Mouse (Mus musculus) T-helper 17 cell (primary cell): ENCODE measurements around the gene Tmem14a.

Experiments used
- in situ Hi-C, 2 experiments: fragments of 300-600 bp; cut with MboI, MseI; formaldehyde crosslinking; loops; 1 replicate in 1 of 2; 2 replicates in 1 of 2; pipeline ENCODE4 v1.15.1; 2025; ENCODE audit warnings: high pct_unique_total_duplicates in 2 of 2

Tmem14a gene

GRCm38 (mm10) chr1:21252566-21253302 lies 34.4 kb downstream of the Tmem14a start:
- in situ Hi-C loops: no loop called here

- in situ Hi-C loops: no loop called here
Measured at GRCm38 (mm10) chr1:21253303-21253650, 34.9 kb downstream of the Tmem14a start.

GRCm38 (mm10) chr1:21253856-21254255 lies 35.5 kb downstream of the Tmem14a start:
- in situ Hi-C loops: no loop called here

GRCm38 (mm10) chr1:21255625-21256345 lies 37.4 kb downstream of the Tmem14a start:
- in situ Hi-C loops: no loop called here

- in situ Hi-C loops: no loop called here
Measured at GRCm38 (mm10) chr1:21256391-21256790, 38.0 kb downstream of the Tmem14a start.

GRCm38 (mm10) chr1:21256871-21257270 lies 38.5 kb downstream of the Tmem14a start:
- in situ Hi-C loops: no loop called here

- in situ Hi-C loops: loop anchor here in 1 of 2 experiments (5.0 kb wide), 1 partner anchor 88 kb away; no protein-coding TSS in a partner anchor
Measured at GRCm38 (mm10) chr1:21259981-21260380, 41.6 kb downstream of the Tmem14a start.

GRCm38 (mm10) chr1:21262401-21262800 lies 44.0 kb downstream of the Tmem14a start:
- in situ Hi-C loops: loop anchor here in 1 of 2 experiments (5.0 kb wide), 1 partner anchor 90 kb away; no protein-coding TSS in a partner anchor

GRCm38 (mm10) chr1:21263986-21264385 lies 45.6 kb downstream of the Tmem14a start:
- in situ Hi-C loops: loop anchor here in 1 of 2 experiments (5.0 kb wide), 1 partner anchor 92 kb away; no protein-coding TSS in a partner anchor

- in situ Hi-C loops: loop anchor here in 1 of 2 experiments (5.0 kb wide), 2 partner anchors 42 to 92 kb away; no protein-coding TSS in a partner anchor
Measured at GRCm38 (mm10) chr1:21264747-21265146, 46.4 kb downstream of the Tmem14a start.

- in situ Hi-C loops: loop anchor here in 1 of 2 experiments (5.0 kb wide), 1 partner anchor 44 kb away; no protein-coding TSS in a partner anchor
Measured at GRCm38 (mm10) chr1:21266766-21267165, 48.4 kb downstream of the Tmem14a start.

GRCm38 (mm10) chr1:21267466-21267865 lies 49.1 kb downstream of the Tmem14a start:
- in situ Hi-C loops: loop anchor here in 1 of 2 experiments (5.0 kb wide), 1 partner anchor 45 kb away; no protein-coding TSS in a partner anchor

- in situ Hi-C loops: loop anchor here in 1 of 2 experiments (10.0 kb wide), 1 partner anchor 73 kb away; the partner anchor contains the start of gene Khdc1a
Measured at GRCm38 (mm10) chr1:21271343-21272055, 53.1 kb downstream of the Tmem14a start.

GRCm38 (mm10) chr1:21272056-21272431 lies 53.7 kb downstream of the Tmem14a start:
- in situ Hi-C loops: loop anchor here in 1 of 2 experiments (10.0 kb wide), 1 partner anchor 73 kb away; the partner anchor contains the start of gene Khdc1a

- in situ Hi-C loops: loop anchor here in 1 of 2 experiments (10.0 kb wide), 1 partner anchor 72 kb away; the partner anchor contains the start of gene Khdc1a
Measured at GRCm38 (mm10) chr1:21273091-21273490, 54.7 kb downstream of the Tmem14a start.

GRCm38 (mm10) chr1:21274437-21275040 lies 56.2 kb downstream of the Tmem14a start:
- in situ Hi-C loops: loop anchor here (5.0 to 10.0 kb wide), 5 partner anchors 62 to 983 kb away; partner anchors contain the start of gene Khdc1a (in 1 of the 2)

- in situ Hi-C loops: loop anchor here (5.0 to 10.0 kb wide), 5 partner anchors 63 to 982 kb away; partner anchors contain the start of gene Khdc1a (in 1 of the 2)
Measured at GRCm38 (mm10) chr1:21275366-21275765, 57.0 kb downstream of the Tmem14a start.

GRCm38 (mm10) chr1:21276158-21276557 lies 57.8 kb downstream of the Tmem14a start:
- in situ Hi-C loops: loop anchor here (5.0 to 10.0 kb wide), 5 partner anchors 64 to 981 kb away; partner anchors contain the start of gene Khdc1a (in 1 of the 2)
